Mouse (Mus musculus) frontal cortex, adult (tissue): Measurements from ENCODE around the gene Pikfyve.

Experiments used
- ATAC-seq: cut with Nextera tagmentation; 2 replicates; pipeline ENCODE4 v1.9.2; 2017; ENCODE audit warnings: mild to moderate bottlenecking, moderate library complexity, mixed read lengths; ENCODE audit not compliant: low TSS enrichment

The Pikfyve gene

DNA sequence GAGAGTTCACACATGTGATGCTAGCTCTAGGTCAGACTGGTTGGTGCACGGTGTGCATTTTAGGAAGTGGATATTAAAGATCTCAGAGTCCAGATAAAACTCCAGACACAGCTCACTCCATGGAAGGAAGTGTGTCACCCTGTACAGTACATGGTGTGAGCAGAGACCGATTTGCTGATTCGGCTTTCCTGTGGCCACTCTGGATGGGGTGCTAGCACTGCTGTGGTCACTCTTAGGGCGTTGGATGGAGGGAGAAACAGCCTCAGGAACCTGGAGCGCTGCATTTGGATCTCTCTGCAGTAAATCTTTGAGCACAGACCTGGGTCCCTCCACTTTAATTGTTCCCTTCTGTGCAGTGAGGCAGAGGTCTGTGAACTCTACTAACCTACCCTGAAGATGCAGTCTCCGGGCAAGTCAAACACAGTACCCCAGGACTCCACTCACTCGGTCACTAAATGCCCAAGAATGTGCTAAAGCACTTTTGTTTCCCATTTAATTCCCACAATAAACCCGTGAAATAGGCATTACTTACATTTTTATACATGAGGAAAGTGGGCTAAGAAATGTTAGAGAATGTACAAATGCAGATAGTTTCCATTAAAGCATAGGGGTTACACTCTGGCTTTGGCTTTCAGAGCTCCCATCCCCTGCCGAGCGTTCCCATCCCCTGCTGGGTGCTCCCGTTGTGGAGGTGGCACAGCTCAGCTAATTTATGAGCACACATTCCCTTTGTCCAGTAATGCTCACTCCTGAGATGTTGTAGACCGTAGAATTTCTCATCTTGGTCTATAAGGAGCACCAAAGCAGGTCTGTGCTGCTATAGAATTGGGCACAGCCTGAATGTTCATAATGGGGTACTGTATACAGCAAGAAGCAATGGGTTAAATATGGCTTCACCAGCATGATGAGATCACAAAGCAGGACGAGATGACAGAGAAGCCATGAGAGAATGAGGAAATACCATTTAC, 127.9 kb downstream of the Pikfyve start:
- ATAC-seq: peak; percentile 39

DNA sequence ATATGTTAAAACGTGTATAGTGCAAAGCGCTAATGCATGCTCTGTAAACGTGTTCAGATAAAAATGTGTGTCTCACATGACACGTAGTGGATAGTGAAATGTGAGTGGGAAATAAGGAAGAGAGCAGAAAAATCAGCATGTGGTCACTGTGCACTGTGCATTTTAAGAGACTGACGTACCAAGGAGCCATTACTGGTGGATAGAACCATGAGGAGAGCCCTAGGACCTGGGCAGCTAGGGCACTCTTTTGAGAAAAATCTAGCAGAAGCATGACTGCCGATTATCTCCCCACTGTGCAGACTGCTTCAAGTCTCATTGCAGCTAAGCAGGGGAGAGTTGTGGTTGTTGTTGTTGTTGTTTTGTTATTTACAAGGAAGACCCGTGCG, 128.5 kb downstream of the Pikfyve start:
- ATAC-seq: no peak
